Comparison of ENCODE assay signal across 8 mouse cellular contexts in genomic region chr4:86053487-86054237, GRCm38 (mm10).
DNase-seq lines count a peak whose midpoint lies in the region; ATAC-seq and TF ChIP-seq lines count a peak whose summit lies in the region.

No protein-coding gene starts in this region.

- ATAC-seq in hindbrain, embryonic 11.5 days (ENCODE audit: low FRiP score), result peak; percentile 98
- ATAC-seq in neural tube, embryonic 15.5 days (ENCODE audit: low FRiP score), result peak; percentile 95

- peak; percentile 15 for DNase-seq in cerebellum, adult 9-11 months
- DNase-seq in frontal cortex, postnatal 10 days (ENCODE audit: low spot score in 2 of 2), result peak; percentile 14 to 30
- peak; percentile 77 for DNase-seq in hindbrain, embryonic 11.5 days (ENCODE audit: low spot score)
- DNase-seq in layer of hippocampus, adult 9-10 months (ENCODE audit: low spot score), result peak; percentile 9
- DNase-seq in lung, adult 18-20 months, result peak; percentile 19 to 24
- DNase-seq in spleen, adult 18-20 months, result no peak

- no peaks in the 10 kb centered on the region for H3K9me3 ChIP-seq in ES-Bruce4 (replicated peaks; ENCODE audit: control insufficient read depth, insufficient read depth, low read length, poor library complexity, severe bottlenecking)
- no peaks in the 10 kb centered on the region for H3K9me3 ChIP-seq in hindbrain, embryonic 11.5 days (ENCODE audit: control insufficient read depth, low read length)
- H3K9me3 ChIP-seq in neural tube, embryonic 15.5 days (replicated peaks), result no peaks in the 10 kb centered on the region

- H3K4me2 ChIP-seq in hindbrain, embryonic 11.5 days (replicated peaks; ENCODE audit: low read depth, low read length), result peak overlapping the region; percentile 60
- H3K4me2 ChIP-seq in neural tube, embryonic 15.5 days, result peak overlapping the region; percentile 73

- H3K9ac ChIP-seq in ES-Bruce4 (ENCODE audit: low read depth, poor library complexity, severe bottlenecking), result no peak overlapping the region
- H3K9ac ChIP-seq in hindbrain, embryonic 11.5 days (ENCODE audit: low read depth, low read length), result peak overlapping the region; percentile 54
- peak overlapping the region; percentile 59 for H3K9ac ChIP-seq in neural tube, embryonic 15.5 days (replicated peaks)

- under 1% methylated on average over 20 of the region's 20 CpGs for WGBS in hindbrain, embryonic 11.5 days
- under 1% methylated on average over 20 of the region's 20 CpGs for WGBS in neural tube, embryonic 15.5 days

- TF ChIP-seq EP300 in ES-Bruce4 (IDR thresholded peaks at IDR 0.05; ENCODE audit: insufficient read depth, low read depth, low read length), result no peak

- no peaks in the 10 kb centered on the region for H3K27me3 ChIP-seq in ES-Bruce4 (ENCODE audit: control insufficient read depth, insufficient read depth, low read length, poor library complexity, severe bottlenecking)
- no peaks in the 10 kb centered on the region for H3K27me3 ChIP-seq in hindbrain, embryonic 11.5 days (ENCODE audit: control insufficient read depth, insufficient read depth, low read length)
- H3K27me3 ChIP-seq in neural tube, embryonic 15.5 days (replicated peaks), result no peaks in the 10 kb centered on the region

- TF ChIP-seq CTCF in ES-Bruce4 (IDR thresholded peaks at IDR 0.05; ENCODE audit: low read depth, low read length), result no peak

- no peak for TF ChIP-seq POLR2A in ES-Bruce4 (IDR thresholded peaks at IDR 0.05; ENCODE audit: insufficient read depth, low read length)

- H3K4me1 ChIP-seq in ES-Bruce4 (ENCODE audit: control insufficient read depth, insufficient read depth, low read length), result peaks cover 1% of the 10 kb centered on the region
- no peaks in the 10 kb centered on the region for H3K4me1 ChIP-seq in hindbrain, embryonic 11.5 days (replicated peaks; ENCODE audit: control insufficient read depth, insufficient read depth, low read length)
- H3K4me1 ChIP-seq in neural tube, embryonic 15.5 days, result peaks cover 8% of the 10 kb centered on the region; the same call in 1 of the 2 replicates

- H3K27ac ChIP-seq in ES-Bruce4 (ENCODE audit: insufficient read depth, low read length), result 0 out of 2 replicates have a peak overlapping the region, but pooled peaks have one; percentile 1
- H3K27ac ChIP-seq in hindbrain, embryonic 11.5 days (ENCODE audit: low read depth, low read length), result no peak overlapping the region; the same call in 1 of the 2 replicates
- peak overlapping the region; percentile 80 for H3K27ac ChIP-seq in neural tube, embryonic 15.5 days (replicated peaks)

- peak overlapping the region; percentile 70 for H3K4me3 ChIP-seq in ES-Bruce4 (ENCODE audit: low read depth, low read length)
- peak overlapping the region; percentile 39 for H3K4me3 ChIP-seq in hindbrain, embryonic 11.5 days (ENCODE audit: low read depth, low read length)
- H3K4me3 ChIP-seq in neural tube, embryonic 15.5 days (replicated peaks), result peak overlapping the region; percentile 54

- no peaks in the 10 kb centered on the region for H3K36me3 ChIP-seq in ES-Bruce4 (ENCODE audit: control insufficient read depth, insufficient read depth, low read length, poor library complexity, severe bottlenecking)
- no peaks in the 10 kb centered on the region for H3K36me3 ChIP-seq in hindbrain, embryonic 11.5 days (ENCODE audit: control insufficient read depth, insufficient read depth, low read length)
- no peaks in the 10 kb centered on the region for H3K36me3 ChIP-seq in neural tube, embryonic 15.5 days

Comparison
In these comparisons a context has a peak if more than half of its experiments do, and no peak if none do; other contexts are left out.
1. DNase-seq: peak in cerebellum, adult 9-11 months (single experiment), frontal cortex, postnatal 10 days (2 of 2), hindbrain, embryonic 11.5 days (single experiment), layer of hippocampus, adult 9-10 months (single experiment) and lung, adult 18-20 months (2 of 2); none in spleen, adult 18-20 months (0 of 2).
2. Peak in every context shown above with its lines, with median percentiles within 50 percentile points of each other: H3K4me3 ChIP-seq.